Mouse (Mus musculus): ENCODE data around the gene Pagr1a. TPM values are rescaled to one million over a fixed set of nuclear protein-coding genes. Genes with fewer than 3 reads are reported as not detected.
A peak's percentile ranks its signal among the peaks of the same experiment; 100 is the strongest.

Gene Pagr1a
- polyA plus RNA-seq, 1 experiment from 2014 or later = 12.2 TPM

- Histone ChIP-seq H3K9me3 (ENCODE audit: low read length) (no peaks in the 10 kb centered on the region), H3K4me2 (ENCODE audit: low read depth, low read length) (peak overlapping the region; percentile 98), H3K4me3 (ENCODE audit: low read depth, low read length) (peak overlapping the region; percentile 91), H3K27me3 (ENCODE audit: insufficient read depth, low read length) (no peaks in the 10 kb centered on the region), H3K4me1 (ENCODE audit: insufficient read depth) (peaks cover 66% of the 10 kb centered on the region), H3K27ac (ENCODE audit: low read depth) (peak overlapping the region; percentile 99), H3K9ac (replicated peaks) (peak overlapping the region; percentile 98), H3K36me3 (replicated peaks; ENCODE audit: insufficient read depth, low read length) (peaks cover 50% of the 10 kb centered on the region)
- under 1% methylated on average over 57 of the region's 65 CpGs for WGBS (ENCODE audit: insufficient replicate concordance)
- no peak for TF ChIP-seq EP300 (IDR thresholded peaks at IDR 0.05; ENCODE audit: low read depth)
- TF ChIP-seq CTCF (IDR thresholded peaks at IDR 0.05; ENCODE audit: low read depth) = no peak
- ATAC-seq = no peak
- DNase-seq = peak; percentile 70
Observed at GRCm38 (mm10) chr7:127025556-127026160, 8.5 kb upstream of the Pagr1a start.

GRCm38 (mm10) chr7:127024755-127025555, 7.8 kb upstream of the Pagr1a start:
- H3K4me1 ChIP-seq (ENCODE audit: insufficient read depth) = peaks cover 62% of the 10 kb centered on the region
- TF ChIP-seq EP300 (IDR thresholded peaks at IDR 0.05; ENCODE audit: low read depth) (no peak), CTCF (IDR thresholded peaks at IDR 0.05; ENCODE audit: low read depth) (peak; percentile 92)
- 2% methylated on average over 30 of the region's 30 CpGs for WGBS (ENCODE audit: insufficient replicate concordance)
- DNase-seq (peak; percentile 86), ATAC-seq (peak; percentile 13)
- peak overlapping the region; percentile 98 for H3K4me2 ChIP-seq (ENCODE audit: low read depth, low read length)
- H3K9ac ChIP-seq (replicated peaks) = peak overlapping the region; percentile 98
- peak overlapping the region; percentile 91 for H3K4me3 ChIP-seq (ENCODE audit: low read depth, low read length)
- H3K36me3 ChIP-seq (replicated peaks; ENCODE audit: insufficient read depth, low read length) = peaks cover 44% of the 10 kb centered on the region
- no peaks in the 10 kb centered on the region for H3K27me3 ChIP-seq (ENCODE audit: insufficient read depth, low read length)
- H3K27ac ChIP-seq (ENCODE audit: low read depth) = peak overlapping the region; percentile 99
- H3K9me3 ChIP-seq (ENCODE audit: low read length) = no peaks in the 10 kb centered on the region

GRCm38 (mm10) chr7:127023896-127024690, 6.9 kb upstream of the Pagr1a start:
- Histone ChIP-seq H3K4me3 (ENCODE audit: low read depth, low read length) (peak overlapping the region; percentile 91), H3K36me3 (replicated peaks; ENCODE audit: insufficient read depth, low read length) (peaks cover 37% of the 10 kb centered on the region), H3K9ac (replicated peaks) (peak overlapping the region; percentile 98), H3K27ac (ENCODE audit: low read depth) (peak overlapping the region; percentile 99), H3K4me1 (ENCODE audit: insufficient read depth) (peaks cover 62% of the 10 kb centered on the region), H3K9me3 (ENCODE audit: low read length) (no peaks in the 10 kb centered on the region), H3K27me3 (ENCODE audit: insufficient read depth, low read length) (no peaks in the 10 kb centered on the region), H3K4me2 (ENCODE audit: low read depth, low read length) (peak overlapping the region; percentile 98)
- WGBS (ENCODE audit: insufficient replicate concordance) = 15% methylated on average over 19 of the region's 19 CpGs
- no peak for ATAC-seq
- no peak for DNase-seq
- TF ChIP-seq CTCF (IDR thresholded peaks at IDR 0.05; ENCODE audit: low read depth) = no peak
- TF ChIP-seq EP300 (IDR thresholded peaks at IDR 0.05; ENCODE audit: low read depth) = no peak

GRCm38 (mm10) chr7:127023272-127023691, 6.1 kb upstream of the Pagr1a start:
- TF ChIP-seq EP300 (IDR thresholded peaks at IDR 0.05; ENCODE audit: low read depth) = no peak
- TF ChIP-seq CTCF (IDR thresholded peaks at IDR 0.05; ENCODE audit: low read depth) = no peak
- ATAC-seq (no peak), DNase-seq (no peak)
- Histone ChIP-seq H3K4me3 (ENCODE audit: low read depth, low read length) (no peak overlapping the region), H3K9ac (replicated peaks) (peak overlapping the region; percentile 98; the same call in 1 of the 2 replicates), H3K4me2 (ENCODE audit: low read depth, low read length) (peak overlapping the region; percentile 98), H3K27ac (ENCODE audit: low read depth) (no peak overlapping the region), H3K9me3 (ENCODE audit: low read length) (no peaks in the 10 kb centered on the region), H3K36me3 (replicated peaks; ENCODE audit: insufficient read depth, low read length) (peaks cover 29% of the 10 kb centered on the region), H3K4me1 (ENCODE audit: insufficient read depth) (peaks cover 57% of the 10 kb centered on the region), H3K27me3 (ENCODE audit: insufficient read depth, low read length) (no peaks in the 10 kb centered on the region)
- WGBS (ENCODE audit: insufficient replicate concordance) = 82% methylated on average over 13 of the region's 13 CpGs

GRCm38 (mm10) chr7:127022528-127023271, 5.5 kb upstream of the Pagr1a start:
- TF ChIP-seq EP300 (IDR thresholded peaks at IDR 0.05; ENCODE audit: low read depth) (no peak), CTCF (IDR thresholded peaks at IDR 0.05; ENCODE audit: low read depth) (no peak)
- no peak for DNase-seq
- Histone ChIP-seq H3K9me3 (ENCODE audit: low read length) (no peaks in the 10 kb centered on the region), H3K27ac (ENCODE audit: low read depth) (0 out of 2 replicates have a peak overlapping the region, but pooled peaks have one; percentile 39), H3K9ac (replicated peaks) (peak overlapping the region; percentile 26; the same call in 1 of the 2 replicates), H3K36me3 (replicated peaks; ENCODE audit: insufficient read depth, low read length) (peaks cover 23% of the 10 kb centered on the region), H3K4me2 (ENCODE audit: low read depth, low read length) (peak overlapping the region; percentile 98), H3K4me3 (ENCODE audit: low read depth, low read length) (no peak overlapping the region), H3K27me3 (ENCODE audit: insufficient read depth, low read length) (no peaks in the 10 kb centered on the region), H3K4me1 (ENCODE audit: insufficient read depth) (peaks cover 55% of the 10 kb centered on the region)
- ATAC-seq = no peak
- 85% methylated on average over 7 of the region's 7 CpGs for WGBS (ENCODE audit: insufficient replicate concordance)
